Mouse (Mus musculus) liver, embryonic 15.5 days (tissue): ENCODE results near the gene Daxx. TPM values are rescaled to one million over a fixed set of nuclear protein-coding genes. Genes with fewer than 3 reads are reported as not detected.
"Not testable (repeated sequence)": the region's sequence is repeated elsewhere in the genome, so short reads cannot be mapped to it uniquely, and the experiment has no call there.

Source experiments
- ATAC-seq: fragments of 200-750 bp; cut with Nextera tagmentation; 2 replicates; pipeline ENCODE4 v1.8.0; 2017; ENCODE audit warnings: moderate number of reproducible peaks, mild to moderate bottlenecking, moderate library complexity; ENCODE audit not compliant: insufficient read depth
- H3K27ac ChIP-seq: fragments of 300-500 bp; sonication (generic); replicated peaks from 2 replicates; pipeline ENCODE4 v1.5.1; 2015; ENCODE audit warnings: mild to moderate bottlenecking, inconsistent platforms
- H3K27me3 ChIP-seq: fragments of 300-500 bp; sonication (generic); 2 replicates; pipeline ENCODE4 v1.6.1; 2015; ENCODE audit warnings: mild to moderate bottlenecking, inconsistent platforms
- H3K36me3 ChIP-seq: fragments of 300-500 bp; sonication (generic); replicated peaks from 2 replicates; pipeline ENCODE4 v1.6.1; 2015; ENCODE audit warnings: moderate library complexity, mild to moderate bottlenecking, inconsistent platforms
- H3K4me1 ChIP-seq: fragments of 300-500 bp; sonication (generic); replicated peaks from 2 replicates; pipeline ENCODE4 v1.6.1; 2015; ENCODE audit warnings: inconsistent platforms
- H3K4me2 ChIP-seq: fragments of 300-500 bp; sonication (generic); 2 replicates; pipeline ENCODE4 v1.6.1; 2015; ENCODE audit warnings: moderate library complexity, mild to moderate bottlenecking, inconsistent platforms
- H3K4me3 ChIP-seq: fragments of 300-500 bp; sonication (generic); replicated peaks from 2 replicates; pipeline ENCODE4 v1.5.1; 2015; ENCODE audit warnings: mild to moderate bottlenecking, inconsistent platforms
- H3K9ac ChIP-seq: fragments of 300-500 bp; sonication (generic); 2 replicates; pipeline ENCODE4 v1.6.1; 2015; ENCODE audit warnings: moderate library complexity, mild to moderate bottlenecking, inconsistent platforms
- H3K9me3 ChIP-seq: fragments of 300-500 bp; sonication (generic); replicated peaks from 2 replicates; pipeline ENCODE4 v1.6.1; 2016; ENCODE audit warnings: inconsistent platforms
- WGBS: fragments of 180-500 bp; shearing (Covaris S2); methylation state at CpG from one replicate; pipeline ENCODE4 v1.1.7; 2015; ENCODE audit warnings: mixed read lengths; ENCODE audit not compliant: insufficient replicate concordance; 5-methylcytosine and 5-hydroxymethylcytosine counted together
- polyA plus RNA-seq: library from polyadenylated mRNA; unstranded; fragments of >200 nt; fragmentation: Nextera tagmentation; extraction: Ambion mirVana; gene quantifications from 2 replicates; pipeline ENCODE4 v1.2.1, GENCODE M21; 2015

Daxx gene
- polyA plus RNA-seq, 1 experiment from 2014 or later: 18.7 TPM

DNA sequence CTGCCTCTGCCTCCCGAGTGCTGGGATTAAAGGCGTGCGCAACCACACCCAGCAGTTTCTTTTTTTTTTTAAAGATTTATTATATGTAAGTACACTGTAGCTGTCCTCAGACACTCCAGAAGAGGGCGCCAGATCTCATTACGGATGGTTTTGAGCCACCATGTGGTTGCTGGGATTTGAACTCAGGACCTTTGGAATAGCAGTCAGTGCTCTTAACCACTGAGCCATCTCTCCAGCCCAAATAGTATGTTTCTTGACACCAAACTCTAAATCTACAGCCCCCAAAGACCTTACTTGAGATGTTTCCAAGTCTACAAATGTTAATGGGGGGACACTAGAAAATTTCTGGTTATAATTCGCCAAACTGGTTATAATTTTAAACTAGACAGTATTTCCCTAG is 17.3 kb upstream of the Daxx start:
- not testable (repeated sequence) for H3K27ac ChIP-seq, ATAC-seq, H3K4me2 ChIP-seq, H3K27me3 ChIP-seq, H3K9me3 ChIP-seq, H3K4me3 ChIP-seq, H3K9ac ChIP-seq
- peaks cover 15% of the 10 kb centered on the region for H3K36me3 ChIP-seq
- WGBS: 50% methylated on average over 6 of the region's 6 CpGs
- peaks cover 34% of the 10 kb centered on the region for H3K4me1 ChIP-seq

DNA sequence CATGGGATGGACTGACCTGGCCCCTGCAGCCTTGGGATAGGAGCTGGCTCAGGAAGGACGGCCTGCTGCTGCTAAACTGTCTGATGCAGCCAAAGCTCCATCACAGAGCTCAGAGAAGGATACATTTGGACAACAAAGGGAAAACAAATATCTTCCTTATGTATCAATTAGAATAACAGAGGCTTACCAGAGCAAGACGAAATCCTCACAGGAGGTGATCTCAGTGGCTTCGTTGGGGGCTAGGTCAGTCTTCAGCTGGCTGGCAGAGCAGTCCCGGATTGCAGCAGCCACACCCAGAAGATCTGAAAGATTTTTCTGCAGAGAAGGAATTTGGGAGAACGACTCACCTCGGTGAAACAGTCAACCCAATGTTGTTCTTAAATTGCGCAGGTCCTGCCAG is 16.8 kb upstream of the Daxx start:
- H3K27ac ChIP-seq: no peak overlapping the region
- no peak for ATAC-seq

GRCm38 (mm10) chr17:33893011-33893410 is 16.2 kb upstream of the Daxx start:
- not testable (repeated sequence) for H3K27ac ChIP-seq, ATAC-seq, H3K9ac ChIP-seq, H3K9me3 ChIP-seq, H3K27me3 ChIP-seq, H3K36me3 ChIP-seq, H3K4me3 ChIP-seq, H3K4me2 ChIP-seq
- WGBS: 61% methylated on average over 4 of the region's 4 CpGs
- H3K4me1 ChIP-seq: peaks cover 36% of the 10 kb centered on the region

More for the DNA sequence above, 16.8 kb upstream of the Daxx start:
- Histone ChIP-seq H3K4me3 (no peak overlapping the region), H3K4me2 (no peak overlapping the region), H3K36me3 (peaks cover 9% of the 10 kb centered on the region; the same call in 1 of the 2 replicates), H3K27me3 (no peaks in the 10 kb centered on the region), H3K4me1 (peaks cover 36% of the 10 kb centered on the region), H3K9me3 (no peaks in the 10 kb centered on the region), H3K9ac (no peak overlapping the region)
- WGBS: 42% methylated on average over 7 of the region's 7 CpGs

- ATAC-seq: no peak
- Histone ChIP-seq H3K4me1 (peaks cover 58% of the 10 kb centered on the region), H3K9ac (no peak overlapping the region), H3K27me3 (no peaks in the 10 kb centered on the region), H3K36me3 (no peaks in the 10 kb centered on the region), H3K4me2 (no peak overlapping the region), H3K9me3 (no peaks in the 10 kb centered on the region), H3K27ac (peak overlapping the region; percentile 38; the same call in 1 of the 2 replicates), H3K4me3 (no peak overlapping the region)
- whole genome bisulfite sequencing: 6% methylated on average over 6 of the region's 6 CpGs
Observed at GRCm38 (mm10) chr17:33897114-33897794, 12.0 kb upstream of the Daxx start.

DNA sequence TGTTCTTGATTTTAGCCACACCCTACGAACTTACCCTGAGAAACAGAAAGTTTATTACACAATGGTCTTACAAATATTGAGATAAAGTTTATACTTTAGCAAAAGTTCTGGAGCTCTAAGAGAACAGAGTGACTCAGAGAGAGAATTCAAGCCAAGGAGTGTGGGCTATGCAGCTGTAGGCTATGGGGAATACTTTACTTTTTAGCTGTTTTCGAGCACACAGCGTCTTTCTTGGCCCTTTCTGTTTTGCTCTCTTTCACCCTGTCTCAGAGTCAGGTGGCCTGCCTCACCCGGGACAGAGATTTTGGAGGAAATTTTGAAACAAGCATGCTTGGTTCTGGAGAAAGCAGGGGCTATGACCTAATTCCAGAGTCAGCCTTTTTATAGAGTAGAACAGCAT is 11.0 kb upstream of the Daxx start:
- H3K4me1 ChIP-seq: peaks cover 62% of the 10 kb centered on the region
- not testable (repeated sequence) for H3K36me3 ChIP-seq, H3K9me3 ChIP-seq, H3K27me3 ChIP-seq, ATAC-seq, H3K4me2 ChIP-seq, H3K9ac ChIP-seq, H3K4me3 ChIP-seq
- peak overlapping the region; percentile 90 for H3K27ac ChIP-seq
- WGBS: 64% methylated on average over 4 of the region's 4 CpGs

DNA sequence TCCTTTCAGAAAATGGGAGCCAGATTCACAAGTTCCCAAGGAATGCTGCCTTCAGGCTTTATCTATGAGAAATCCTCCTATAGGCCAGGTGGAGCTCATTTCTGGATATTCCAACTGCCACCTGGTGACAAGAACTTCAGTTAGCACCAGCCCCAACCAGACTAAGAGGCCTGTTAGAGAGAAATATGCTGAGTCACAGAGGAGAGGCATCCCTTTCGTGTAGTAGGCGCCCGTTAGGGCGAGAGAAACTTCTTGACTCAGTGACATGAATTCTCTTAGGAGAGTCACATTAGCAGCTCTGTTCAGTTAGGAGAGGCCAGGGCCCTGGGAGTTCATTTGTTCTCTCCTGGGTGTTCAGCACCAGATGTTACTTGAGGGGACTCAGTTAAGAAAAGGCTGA is 9.6 kb upstream of the Daxx start:
- Histone ChIP-seq H3K36me3 (no peaks in the 10 kb centered on the region), H3K4me2 (peak overlapping the region; percentile 32), H3K4me1 (peaks cover 74% of the 10 kb centered on the region), H3K9ac (peak overlapping the region; percentile 30; the same call in 1 of the 2 replicates), H3K4me3 (no peak overlapping the region), H3K27me3 (no peaks in the 10 kb centered on the region), H3K27ac (peak overlapping the region; percentile 90), H3K9me3 (no peaks in the 10 kb centered on the region)
- 8% methylated on average over 4 of the region's 4 CpGs for WGBS
- ATAC-seq: peak; percentile 78

- Histone ChIP-seq H3K27ac (peak overlapping the region; percentile 90), H3K27me3 (no peaks in the 10 kb centered on the region), H3K4me2 (peak overlapping the region; percentile 32; the same call in 1 of the 2 replicates), H3K9ac (0 out of 2 replicates have a peak overlapping the region, but pooled peaks have one; percentile 30), H3K4me1 (peaks cover 77% of the 10 kb centered on the region), H3K4me3 (no peak overlapping the region), H3K9me3 (no peaks in the 10 kb centered on the region), H3K36me3 (no peaks in the 10 kb centered on the region)
- WGBS: 46% methylated on average over 7 of the region's 7 CpGs
- ATAC-seq: peak; percentile 45
Observed at GRCm38 (mm10) chr17:33900281-33900988, 8.8 kb upstream of the Daxx start.

- peaks cover 77% of the 10 kb centered on the region for H3K4me1 ChIP-seq
- ATAC-seq: no peak
- no peaks in the 10 kb centered on the region for H3K9me3 ChIP-seq
- H3K4me2 ChIP-seq: no peak overlapping the region
- H3K9ac ChIP-seq: no peak overlapping the region
- no peak overlapping the region for H3K27ac ChIP-seq
- no peaks in the 10 kb centered on the region for H3K27me3 ChIP-seq
- 78% methylated on average over 4 of the region's 4 CpGs for WGBS
- no peaks in the 10 kb centered on the region for H3K36me3 ChIP-seq
- H3K4me3 ChIP-seq: no peak overlapping the region
Observed at GRCm38 (mm10) chr17:33900989-33901314, 8.3 kb upstream of the Daxx start.

DNA sequence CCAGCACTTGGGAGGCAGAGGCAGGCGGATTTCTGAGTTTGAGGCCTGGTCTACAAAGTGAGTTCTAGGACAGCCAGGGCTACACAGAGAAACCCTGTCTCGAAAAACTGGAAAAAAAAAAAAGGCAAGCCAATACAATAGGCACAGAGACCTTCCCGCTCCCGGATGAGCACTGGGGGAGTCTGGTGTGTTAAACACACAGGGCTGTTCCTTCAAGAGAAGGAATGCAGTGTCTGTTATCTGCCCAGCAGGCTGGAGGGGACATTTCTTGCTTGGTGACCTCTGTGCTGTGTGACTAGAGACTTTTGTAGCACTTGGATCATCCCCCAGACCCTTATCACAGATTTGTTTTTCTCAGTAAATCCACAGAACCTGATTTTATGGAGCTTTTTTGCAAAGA is 7.6 kb upstream of the Daxx start:
- Histone ChIP-seq H3K4me2 (no peak overlapping the region), H3K4me1 (peaks cover 77% of the 10 kb centered on the region), H3K9ac (no peak overlapping the region), H3K27ac (peak overlapping the region; percentile 67; the same call in 1 of the 2 replicates), H3K9me3 (no peaks in the 10 kb centered on the region), H3K4me3 (no peak overlapping the region), H3K27me3 (no peaks in the 10 kb centered on the region), H3K36me3 (no peaks in the 10 kb centered on the region)
- WGBS: 65% methylated on average over 4 of the region's 4 CpGs
- no peak for ATAC-seq

DNA sequence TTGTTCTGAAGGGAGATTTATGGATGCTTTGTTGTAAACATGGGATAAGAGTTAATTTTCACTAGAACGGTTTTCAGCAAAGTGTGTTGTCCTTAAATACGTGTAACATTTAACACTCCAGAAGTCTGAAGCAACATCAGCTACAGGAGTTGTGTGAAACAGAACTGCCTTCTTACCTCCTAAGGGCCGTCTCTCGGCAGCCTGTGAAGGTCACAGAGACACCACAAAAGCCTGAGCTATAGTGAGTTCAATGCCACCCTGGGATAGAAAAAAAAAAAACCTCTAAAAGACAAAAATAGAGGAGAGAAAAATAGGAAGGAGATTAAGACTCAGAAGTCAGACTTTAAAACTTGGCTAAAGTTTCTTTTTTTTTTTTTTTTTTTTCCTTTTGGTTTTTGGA is 7.1 kb upstream of the Daxx start:
- Histone ChIP-seq H3K9me3 (no peaks in the 10 kb centered on the region), H3K4me3 (no peak overlapping the region), H3K27ac (peak overlapping the region; percentile 67), H3K27me3 (no peaks in the 10 kb centered on the region), H3K36me3 (no peaks in the 10 kb centered on the region), H3K9ac (no peak overlapping the region), H3K4me2 (peak overlapping the region; percentile 41), H3K4me1 (peaks cover 75% of the 10 kb centered on the region)
- no peak for ATAC-seq
- WGBS: 70% methylated on average over 4 of the region's 4 CpGs

DNA sequence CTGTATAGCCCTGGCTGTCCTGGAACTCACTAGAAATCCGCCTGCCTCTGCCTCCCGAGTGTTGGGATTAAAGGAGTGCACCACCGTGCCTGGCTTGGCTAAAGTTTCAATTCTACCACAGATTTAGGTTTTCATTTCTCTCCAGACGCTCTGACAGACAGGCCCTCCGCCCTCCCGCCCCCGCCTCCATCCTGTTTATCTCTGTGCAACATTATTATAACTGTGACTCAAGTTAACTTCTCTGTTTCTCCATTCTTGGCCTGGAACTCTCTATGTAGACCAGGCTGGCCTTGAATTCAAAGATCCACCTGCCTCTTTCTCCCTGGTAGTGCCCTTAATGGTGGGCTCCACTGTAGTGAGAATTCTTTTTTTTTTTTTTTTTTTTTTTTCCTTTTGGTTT is 6.7 kb upstream of the Daxx start:
- no peaks in the 10 kb centered on the region for H3K9me3 ChIP-seq
- H3K27ac ChIP-seq: peak overlapping the region; percentile 67
- WGBS: 22% methylated on average over 7 of the region's 7 CpGs
- H3K4me1 ChIP-seq: peaks cover 75% of the 10 kb centered on the region
- no peak overlapping the region for H3K4me3 ChIP-seq
- H3K27me3 ChIP-seq: no peaks in the 10 kb centered on the region
- no peak for ATAC-seq
- H3K4me2 ChIP-seq: peak overlapping the region; percentile 41
- H3K36me3 ChIP-seq: no peaks in the 10 kb centered on the region
- H3K9ac ChIP-seq: no peak overlapping the region
